ENCODE assay signal across 11 mouse cellular contexts in the genomic region with DNA sequence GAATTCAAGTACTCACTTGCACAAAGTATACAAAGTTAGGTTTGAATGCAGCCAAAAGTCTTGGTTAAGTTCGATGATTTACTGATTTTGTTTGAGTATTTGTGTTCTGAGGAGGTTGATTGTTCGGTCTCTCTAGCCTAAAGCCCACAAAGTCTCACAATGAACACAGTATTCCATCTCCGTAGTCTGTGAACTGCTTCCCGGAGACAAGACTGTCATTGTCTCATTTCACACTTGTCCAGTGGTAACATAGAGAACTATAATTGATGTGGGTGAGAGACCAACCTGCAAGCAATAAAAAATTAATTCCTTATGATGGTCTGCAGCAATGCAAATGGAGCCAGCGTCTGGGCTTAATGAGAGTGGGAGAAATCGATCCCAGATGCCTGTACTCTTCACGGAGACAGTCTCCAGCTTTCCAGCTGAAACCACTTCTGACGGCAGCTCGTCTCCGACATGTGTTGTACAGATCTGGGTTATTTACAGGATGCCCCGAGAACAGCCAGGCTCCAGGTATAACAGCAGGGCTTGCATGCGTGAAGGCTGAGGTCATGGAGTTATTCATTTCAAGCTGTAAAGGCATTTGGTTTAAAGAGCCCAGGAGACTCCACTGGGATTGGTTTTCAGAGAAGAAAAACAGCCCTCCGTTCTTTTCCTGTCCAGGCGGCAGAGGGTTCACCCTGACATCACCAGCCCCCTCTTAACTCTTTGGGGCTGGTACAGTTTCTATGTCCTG.
DNase-seq lines count a peak whose midpoint lies in the region; ATAC-seq and TF ChIP-seq lines count a peak whose summit lies in the region.
"Had no signal": no experiment of that assay in that cellular context is flagged by ENCODE, and none has a peak within 500 bp of the region (broad histone marks: within the 10 kb centered on the region; RNA-seq: fewer than 3 reads in every experiment).

No protein-coding gene starts in this region.

- H3K4me2 ChIP-seq in forebrain, embryonic 12.5 days, result no peak overlapping the region
- 0 out of 2 replicates have a peak overlapping the region, but pooled peaks have one; percentile 10 for H3K4me2 ChIP-seq in intestine, postnatal 0 days (replicated peaks; ENCODE audit: low read depth)
- H3K4me2 ChIP-seq: forebrain, embryonic 13.5 days had no signal

- H3K4me3 ChIP-seq in forebrain, embryonic 10.5 days, result no peak overlapping the region
- no peak overlapping the region for H3K4me3 ChIP-seq in forebrain, embryonic 12.5 days (replicated peaks)
- no peak overlapping the region for H3K4me3 ChIP-seq in intestine, postnatal 0 days (ENCODE audit: low read depth, low read length)
- H3K4me3 ChIP-seq: forebrain, embryonic 13.5 days had no signal

- H3K36me3 ChIP-seq in forebrain, embryonic 10.5 days (replicated peaks), result no peaks in the 10 kb centered on the region
- H3K36me3 ChIP-seq in forebrain, embryonic 12.5 days (replicated peaks), result no peaks in the 10 kb centered on the region
- no peaks in the 10 kb centered on the region for H3K36me3 ChIP-seq in intestine, postnatal 0 days (ENCODE audit: control insufficient read depth, insufficient read depth)

- 67% methylated on average over 14 of the region's 14 CpGs for WGBS in forebrain, embryonic 10.5 days
- WGBS in forebrain, embryonic 12.5 days, result 70% methylated on average over 14 of the region's 14 CpGs
- 33% methylated on average over 14 of the region's 14 CpGs for WGBS in intestine, postnatal 0 days

- no peak for ATAC-seq in forebrain, embryonic 12.5 days (ENCODE audit: low FRiP score)
- ATAC-seq in intestine, postnatal 0 days, result no peak
- ATAC-seq: forebrain, embryonic 13.5 days; Patski had no signal

- H3K27ac ChIP-seq in forebrain, embryonic 10.5 days, result peak overlapping the region; percentile 48; the same call in 1 of the 2 replicates
- H3K27ac ChIP-seq in forebrain, embryonic 12.5 days, result no peak overlapping the region
- 0 out of 2 replicates have a peak overlapping the region, but pooled peaks have one; percentile 21 for H3K27ac ChIP-seq in intestine, postnatal 0 days (ENCODE audit: low read depth, low read length)
- H3K27ac ChIP-seq: forebrain, embryonic 13.5 days had no signal

- peak; percentile 40 for DNase-seq in forebrain, embryonic 10.5 days (ENCODE audit: extremely low spot score, low spot score)
- peak; percentile 46 for DNase-seq in retina, postnatal 1 day
- no peak for DNase-seq in retina, embryonic 14.5 days (ENCODE audit: low spot score)
- DNase-seq in layer of hippocampus, adult 8-10 months (ENCODE audit: low spot score in 2 of 2), result no peak
- DNase-seq in cerebellum, adult 11-12 months, result no peak
- DNase-seq in cerebellum, postnatal 14 days, result no peak
- DNase-seq: right cerebral cortex, postnatal 4 days had no signal

- no peak for TF ChIP-seq CTCF in intestine, postnatal 0 days (IDR thresholded peaks at IDR 0.05; ENCODE audit: low read depth)

- H3K27me3 ChIP-seq in forebrain, embryonic 10.5 days (ENCODE audit: poor library complexity, severe bottlenecking), result peaks cover 7% of the 10 kb centered on the region; the same call in 1 of the 2 replicates
- no peaks in the 10 kb centered on the region for H3K27me3 ChIP-seq in forebrain, embryonic 12.5 days
- no peaks in the 10 kb centered on the region for H3K27me3 ChIP-seq in intestine, postnatal 0 days (replicated peaks; ENCODE audit: control insufficient read depth, insufficient read depth, low read length)
- H3K27me3 ChIP-seq: forebrain, embryonic 13.5 days; Patski had no signal

- peaks cover 21% of the 10 kb centered on the region for H3K4me1 ChIP-seq in forebrain, embryonic 10.5 days
- peaks cover 14% of the 10 kb centered on the region for H3K4me1 ChIP-seq in forebrain, embryonic 12.5 days
- no peaks in the 10 kb centered on the region for H3K4me1 ChIP-seq in intestine, postnatal 0 days (replicated peaks; ENCODE audit: control insufficient read depth, insufficient read depth, low read length)

- H3K9me3 ChIP-seq in forebrain, embryonic 10.5 days, result 0 out of 2 replicates have a peak, but pooled peaks cover 2% of the 10 kb centered on the region
- H3K9me3 ChIP-seq in forebrain, embryonic 12.5 days, result no peaks in the 10 kb centered on the region
- no peaks in the 10 kb centered on the region for H3K9me3 ChIP-seq in intestine, postnatal 0 days (ENCODE audit: control insufficient read depth)
- H3K9me3 ChIP-seq: forebrain, embryonic 13.5 days had no signal

- H3K9ac ChIP-seq in forebrain, embryonic 12.5 days, result no peak overlapping the region
- no peak overlapping the region for H3K9ac ChIP-seq in intestine, postnatal 0 days (ENCODE audit: low read depth, low read length)
- H3K9ac ChIP-seq: forebrain, embryonic 13.5 days had no signal

Comparison
In these comparisons a context has a peak if more than half of its experiments do, and no peak if none do; other contexts are left out.
1. DNase-seq: peak in forebrain, embryonic 10.5 days (single experiment) and retina, postnatal 1 day (single experiment); none in retina, embryonic 14.5 days (single experiment), layer of hippocampus, adult 8-10 months (0 of 2), cerebellum, adult 11-12 months (single experiment) and cerebellum, postnatal 14 days (0 of 2).